Comparison of ENCODE assay signal across 16 mouse cellular contexts in the genomic region with DNA sequence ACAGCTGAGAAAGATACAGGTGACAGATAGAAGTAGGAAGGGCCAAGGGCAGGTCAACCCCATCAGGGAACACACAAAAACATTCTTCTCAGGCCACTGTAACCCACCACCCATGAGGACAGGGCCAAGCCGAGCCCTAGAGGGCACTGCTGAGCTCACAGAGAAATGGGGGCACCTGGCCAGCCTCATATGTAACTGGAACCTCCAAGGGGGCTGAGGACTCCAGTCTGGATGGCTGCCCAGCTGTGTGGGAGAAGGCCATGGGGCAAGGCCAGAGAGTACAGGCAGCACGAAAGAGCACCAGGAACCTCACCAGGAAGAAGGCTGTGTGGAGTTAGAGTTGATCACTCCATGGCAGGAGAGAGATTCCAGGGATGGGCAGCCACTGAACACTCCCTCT.
"Had no signal": no experiment of that assay in that cellular context is flagged by ENCODE, and none has a peak within 500 bp of the region (broad histone marks: within the 10 kb centered on the region; RNA-seq: fewer than 3 reads in every experiment).

No protein-coding gene starts in this region.

- H3K27ac ChIP-seq: left cerebral cortex, adult 2 months; limb, embryonic 12.5 days; liver, embryonic 13.5 days; lung, embryonic 15.5 days; macrophage; midbrain, embryonic 15.5 days; neural tube, embryonic 12.5 days had no signal

- H3K4me3 ChIP-seq: left cerebral cortex, adult 2 months; limb, embryonic 12.5 days; liver, embryonic 13.5 days; lung, embryonic 15.5 days; megakaryocyte, embryonic 14.5 days; midbrain, embryonic 15.5 days; neural tube, embryonic 12.5 days had no signal

- DNase-seq: kidney, postnatal 10 days; kidney, postnatal 4 days; liver; liver, embryonic 13.5 days; liver, postnatal 0 days; lung, postnatal 14 days; retina, postnatal 1 day; thymus, adult 18-20 months; thymus, postnatal 14 days had no signal
